Mouse (Mus musculus): ENCODE measurements around the gene Cept1.

- TF ChIP-seq MAZ (IDR thresholded peaks at IDR 0.05; ENCODE audit: low read depth, low read length) (no peak), POLR2A (IDR thresholded peaks at IDR 0.05; ENCODE audit: control insufficient read depth in 1 of 2, insufficient read depth in 1 of 2, low read depth in 1 of 2, low read length in 2 of 2, poor library complexity in 1 of 2) (no peak), CHD1 (IDR thresholded peaks at IDR 0.05; ENCODE audit: low read depth, low read length) (no peak), HCFC1 (IDR thresholded peaks at IDR 0.05; ENCODE audit: low read depth, low read length) (no peak), TCF12 (IDR thresholded peaks at IDR 0.05; ENCODE audit: low read depth, low read length) (no peak), BHLHE40 (IDR thresholded peaks at IDR 0.05; ENCODE audit: borderline replicate concordance, low read depth, low read length) (no peak), ZC3H11A (IDR thresholded peaks at IDR 0.05; ENCODE audit: low read depth, low read length) (no peak), EP300 (IDR thresholded peaks at IDR 0.05; ENCODE audit: low read depth in 1 of 2, low read length in 2 of 2) (no peak), GATA1 (IDR thresholded peaks at IDR 0.05; ENCODE audit: low read depth, low read length) (no peak), USF1 (IDR thresholded peaks at IDR 0.05; ENCODE audit: low read depth, low read length) (no peak), KAT2A (conservative IDR thresholded peaks at IDR 0.05; ENCODE audit: low read depth, low read length) (no peak)
These were observed 50.6 kb downstream of the Cept1 start for GRCm38 (mm10) chr3:106496996-106497395.

All from MEL (cell line).